Mouse (Mus musculus): Measurements from ENCODE around the gene Zfp113. TPM values are rescaled to one million over a fixed set of nuclear protein-coding genes. Genes with fewer than 3 reads are reported as not detected.
"Not testable (repeated sequence)": the region's sequence is repeated elsewhere in the genome, so short reads cannot be mapped to it uniquely, and the experiment has no call there.

The Zfp113 gene
- polyA plus RNA-seq, 1 experiment: 6.0 TPM

DNA sequence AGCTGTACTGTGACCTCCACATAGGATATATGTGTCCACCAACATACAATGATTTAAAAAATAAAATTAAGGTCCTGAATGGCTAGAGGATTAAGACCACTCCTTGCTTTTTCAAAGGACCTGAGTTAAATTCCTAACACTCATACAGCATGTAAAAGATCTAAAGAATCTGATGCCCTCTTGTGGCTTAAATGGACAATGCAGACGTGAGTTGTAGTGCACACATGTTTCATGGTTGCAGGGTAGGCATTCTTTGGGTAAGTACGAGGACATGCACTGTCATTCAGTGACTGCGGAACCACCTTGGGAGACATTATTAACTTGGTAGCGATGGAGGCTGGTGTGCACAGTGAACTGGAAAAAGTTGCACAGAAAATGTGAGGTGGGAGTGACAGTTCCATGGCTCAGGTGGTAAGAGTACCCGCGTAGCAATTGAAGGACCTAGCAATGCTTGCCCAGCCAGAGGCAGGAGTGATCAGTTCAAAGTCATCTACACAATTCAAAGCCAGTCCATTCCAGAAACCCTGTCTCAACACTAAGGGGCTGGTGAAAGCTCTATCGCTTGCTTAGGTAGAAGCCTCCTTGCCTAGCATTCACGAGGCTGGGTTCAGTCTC, 17.5 kb downstream of the Zfp113 start:
- DNase-seq (ENCODE audit: extremely low spot score in 1 of 2, low spot score in 1 of 2): peak in 1 of 2 experiments; percentile 64

DNA sequence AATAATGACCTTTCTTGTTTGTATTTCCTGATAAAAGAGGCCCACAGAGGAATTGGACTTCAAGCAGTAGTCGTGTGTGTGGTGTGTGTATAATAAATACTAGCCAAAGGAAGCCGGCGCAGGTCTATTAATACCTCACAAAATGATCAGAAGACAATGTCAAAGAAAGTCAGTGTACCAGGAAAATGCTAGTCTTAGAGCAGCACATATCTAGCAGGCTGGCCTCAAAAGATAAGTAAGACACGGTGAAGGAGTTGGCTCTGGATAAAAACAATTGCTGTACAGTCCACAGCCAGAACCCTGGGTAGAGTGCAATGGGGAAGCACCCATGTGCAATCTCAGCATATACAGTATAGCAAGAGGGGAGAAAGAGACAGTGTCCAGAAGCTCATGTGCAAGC, 18.3 kb downstream of the Zfp113 start:
- DNase-seq (ENCODE audit: extremely low spot score in 1 of 2, low spot score in 1 of 2): no peak

DNA sequence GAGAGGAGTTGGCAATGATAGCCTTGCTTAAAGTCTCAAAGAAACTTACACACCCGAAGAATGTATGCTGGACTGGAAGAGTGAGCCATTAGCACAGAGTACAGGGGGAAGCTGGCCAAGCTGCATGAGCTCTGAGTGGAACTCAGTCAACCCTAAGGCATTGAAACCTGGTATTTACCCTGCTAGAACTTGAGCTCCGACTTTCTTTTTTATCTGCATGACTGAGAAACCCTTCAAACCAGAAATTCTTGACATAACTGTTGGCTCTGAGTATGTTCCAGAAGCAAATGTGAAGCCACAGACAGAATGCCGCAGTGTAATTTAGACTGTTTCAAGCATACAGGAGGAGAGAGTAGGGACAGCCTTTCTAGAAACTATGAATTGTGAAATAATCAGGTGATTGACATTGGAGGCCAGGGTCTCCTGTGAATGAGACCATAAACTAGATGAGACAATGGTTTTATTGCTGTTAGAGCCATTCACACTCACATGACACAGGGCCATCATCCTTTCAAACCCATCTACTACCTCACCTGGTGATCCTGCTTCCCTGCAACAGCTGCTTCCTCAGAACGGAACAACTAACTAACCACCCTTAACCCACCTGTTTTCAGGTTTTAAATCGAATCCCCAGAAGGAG, 23.0 kb downstream of the Zfp113 start:
- DNase-seq (ENCODE audit: extremely low spot score in 1 of 2, low spot score in 1 of 2): no peak

DNA sequence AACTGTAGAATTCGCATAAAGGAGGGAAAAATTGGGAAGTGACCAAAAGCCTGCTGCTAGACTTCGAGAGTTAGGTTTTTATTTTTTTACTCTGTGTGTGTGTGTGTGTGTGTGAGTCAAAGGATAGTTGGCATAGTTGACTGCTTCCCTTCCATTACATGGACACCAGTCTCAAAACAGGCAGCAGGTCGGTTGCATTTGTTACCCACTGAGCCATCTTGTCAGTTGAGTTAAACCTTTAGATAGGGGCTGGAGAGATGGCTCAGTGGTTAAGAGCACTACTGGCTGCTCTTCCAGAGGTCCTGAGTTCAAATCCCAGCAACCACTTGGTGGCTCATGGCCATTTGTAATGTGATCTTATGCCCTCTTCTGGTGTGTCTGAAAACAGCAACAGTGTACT, 37.5 kb downstream of the Zfp113 start:
- no peak for DNase-seq (ENCODE audit: extremely low spot score in 1 of 2, low spot score in 1 of 2)

DNA sequence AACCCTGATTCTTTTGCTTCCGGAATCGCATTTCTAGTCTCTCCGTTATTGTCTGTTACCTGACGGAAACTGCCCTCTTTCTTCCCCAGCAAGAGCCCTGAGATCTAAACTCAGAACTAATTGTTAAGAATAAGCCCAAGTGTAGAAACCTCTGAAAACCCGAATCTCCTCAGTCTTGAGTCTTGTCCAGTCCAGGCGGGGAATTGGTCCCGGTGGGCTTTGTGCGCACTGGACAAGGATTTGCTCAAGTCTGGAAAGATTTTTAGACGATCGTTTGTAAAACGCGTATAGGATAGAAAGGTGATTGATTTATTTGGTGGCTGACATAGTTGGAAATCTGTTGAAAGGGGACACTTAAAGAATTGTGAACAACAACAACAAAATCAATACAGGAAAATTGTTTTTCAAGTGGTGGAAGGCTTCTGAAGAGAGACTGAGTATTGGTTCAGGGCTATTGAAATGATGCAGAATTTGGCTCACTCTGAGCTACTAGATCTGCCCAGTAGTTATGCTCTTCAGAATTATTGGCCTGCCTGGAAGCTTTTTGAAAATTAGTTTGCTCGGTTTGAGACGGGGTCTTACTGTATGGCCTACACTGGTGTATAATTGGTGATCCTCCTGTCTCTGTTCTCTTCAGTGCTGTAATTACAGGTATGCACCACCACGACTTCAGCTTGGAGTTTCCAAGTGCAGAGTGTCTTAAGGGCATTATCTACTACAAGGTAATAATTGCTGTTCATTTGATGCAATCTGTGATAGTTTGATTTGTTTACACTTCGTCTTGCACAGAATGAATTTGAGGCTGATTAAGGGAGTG, 38.1 kb downstream of the Zfp113 start:
- no peak for DNase-seq (ENCODE audit: extremely low spot score in 1 of 2, low spot score in 1 of 2)

DNA sequence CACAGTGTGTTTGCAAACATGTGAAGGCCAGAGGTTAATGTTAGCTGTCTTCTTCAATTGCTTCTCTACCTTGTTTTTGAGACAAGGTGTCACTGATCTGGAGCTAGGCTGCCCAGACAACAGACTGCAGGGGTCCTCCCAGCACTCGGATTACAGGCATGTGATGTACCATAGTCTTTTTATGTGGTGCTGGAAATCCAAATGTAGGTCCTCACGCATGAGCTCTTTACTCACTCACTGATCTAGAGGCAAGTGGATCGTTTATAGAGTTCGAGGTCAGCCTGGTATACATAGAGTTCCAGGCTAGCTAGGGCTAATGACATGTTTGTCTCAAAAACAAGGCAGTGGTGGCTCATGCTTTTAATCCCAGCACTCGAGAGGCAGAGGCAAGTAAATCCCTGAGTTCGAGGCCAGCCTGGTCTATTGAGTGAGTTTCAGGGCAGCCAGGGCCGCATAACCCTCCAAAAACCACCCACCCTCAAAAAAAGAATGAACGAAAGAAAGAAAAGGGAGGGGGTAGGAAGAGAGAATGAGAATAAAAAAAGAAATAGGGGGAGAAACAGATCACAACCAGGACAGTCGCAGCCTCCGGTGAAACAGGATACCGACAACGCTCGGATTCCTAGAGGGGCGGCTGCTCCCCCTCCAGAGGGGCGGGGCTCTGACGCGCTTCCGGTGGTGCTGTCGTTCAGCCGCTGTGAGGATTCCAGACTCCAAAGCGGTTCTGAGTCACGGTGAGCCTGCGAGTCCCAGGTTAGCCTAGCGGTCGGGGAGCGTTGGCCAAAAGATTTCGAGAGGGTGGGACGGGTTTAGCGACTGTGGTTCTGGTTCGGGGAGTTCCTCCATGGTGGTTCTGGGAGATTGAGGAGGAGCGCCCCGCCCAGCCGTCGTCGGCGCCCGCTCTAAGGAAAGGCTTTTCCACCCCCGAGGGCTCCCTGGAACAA, 39.0 kb downstream of the Zfp113 start, which contains the start of gene Zscan21:
Gene Zscan21 (plus strand): TSS at position 649 of the 944 bp plus-strand sequence.
- peak; percentile 76 to 86 for DNase-seq (ENCODE audit: extremely low spot score in 1 of 2, low spot score in 1 of 2)

DNA sequence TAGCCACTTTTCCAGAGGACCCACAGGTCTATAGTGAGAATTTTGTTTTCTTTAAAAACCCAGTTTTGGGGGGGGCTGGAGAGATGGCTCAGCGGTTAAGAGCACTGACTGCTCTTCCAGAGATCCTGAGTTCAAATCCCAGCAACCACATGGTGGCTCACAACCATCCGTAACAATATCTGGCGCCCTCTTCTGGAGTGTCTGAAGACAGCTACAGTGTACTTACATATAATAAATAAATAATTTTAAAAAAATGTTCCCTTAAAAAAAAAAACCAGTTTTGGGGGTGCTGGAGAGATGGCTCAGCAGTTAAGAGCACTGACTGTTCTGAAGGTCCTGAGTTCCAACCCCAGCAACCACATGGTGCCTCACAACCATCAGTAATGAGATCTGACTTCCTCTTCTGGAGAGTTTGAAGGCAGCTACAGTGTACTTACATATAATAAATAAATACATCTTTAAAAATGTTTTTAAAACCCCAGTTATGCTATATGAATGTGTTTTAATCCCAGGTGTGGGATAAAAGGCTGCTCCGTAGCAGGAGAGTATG, 45.6 kb downstream of the Zfp113 start:
- DNase-seq (ENCODE audit: extremely low spot score in 1 of 2, low spot score in 1 of 2): not testable (repeated sequence)

DNA sequence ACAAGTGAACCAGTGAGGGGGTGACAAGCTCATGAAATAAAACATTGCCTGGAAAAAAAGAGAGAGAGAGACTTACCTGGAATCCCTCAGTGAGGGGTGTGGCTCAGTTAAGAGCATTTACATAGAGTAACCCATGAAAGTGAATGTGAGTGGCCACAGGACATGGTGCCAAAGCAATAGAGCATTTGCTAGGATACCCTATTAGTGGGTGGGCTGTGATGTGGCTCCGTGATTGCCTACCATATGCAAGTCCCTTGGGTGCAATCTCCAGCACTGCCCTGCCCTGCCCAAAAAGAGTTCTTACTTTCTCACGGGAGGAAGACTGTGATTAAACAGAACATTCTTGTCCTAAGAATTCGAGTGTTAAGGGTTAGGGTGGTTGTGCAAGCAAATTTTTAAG, 48.4 kb downstream of the Zfp113 start:
- DNase-seq (ENCODE audit: extremely low spot score in 1 of 2, low spot score in 1 of 2): no peak

DNA sequence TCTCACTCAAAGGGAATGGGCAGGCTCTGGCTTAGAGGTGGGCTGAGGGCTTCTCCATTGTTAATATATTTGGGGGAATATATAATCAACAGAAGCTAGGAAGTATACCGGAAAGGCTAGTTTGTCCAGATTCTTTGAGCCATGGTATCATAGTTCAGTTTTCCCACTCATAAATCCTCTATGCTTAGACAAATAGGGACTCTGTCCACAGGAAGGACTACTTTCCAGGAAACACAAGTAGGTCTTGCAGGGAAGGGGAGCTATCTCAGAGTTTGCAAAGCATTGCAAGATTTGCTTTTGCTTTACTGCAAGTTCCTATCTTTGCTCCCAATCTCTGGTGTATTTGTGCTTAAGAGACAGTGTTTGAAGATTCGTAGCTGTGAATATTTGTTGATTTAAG, 50.6 kb downstream of the Zfp113 start:
- DNase-seq (ENCODE audit: extremely low spot score in 1 of 2, low spot score in 1 of 2): no peak

DNA sequence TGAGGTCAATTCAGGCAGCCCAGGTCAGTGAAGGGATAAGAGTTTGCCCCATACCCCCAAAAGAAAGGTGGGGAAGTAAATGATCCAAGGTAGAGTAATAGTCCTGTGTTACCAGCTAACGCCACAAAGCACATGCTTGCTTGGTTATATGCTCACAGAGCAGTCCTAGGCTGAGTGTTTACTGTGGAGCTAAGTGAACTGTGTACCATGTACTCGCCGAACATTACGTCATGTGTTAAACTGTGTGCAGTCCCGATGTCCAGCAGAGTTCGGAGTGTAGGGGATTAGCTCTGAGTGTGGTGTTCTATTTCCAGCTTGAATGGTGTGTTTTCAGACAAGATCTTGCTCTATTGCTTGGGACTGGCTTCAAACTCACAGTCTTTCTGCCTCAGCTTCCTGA, 61.1 kb downstream of the Zfp113 start:
- no peak for DNase-seq (ENCODE audit: extremely low spot score in 1 of 2, low spot score in 1 of 2)

DNA sequence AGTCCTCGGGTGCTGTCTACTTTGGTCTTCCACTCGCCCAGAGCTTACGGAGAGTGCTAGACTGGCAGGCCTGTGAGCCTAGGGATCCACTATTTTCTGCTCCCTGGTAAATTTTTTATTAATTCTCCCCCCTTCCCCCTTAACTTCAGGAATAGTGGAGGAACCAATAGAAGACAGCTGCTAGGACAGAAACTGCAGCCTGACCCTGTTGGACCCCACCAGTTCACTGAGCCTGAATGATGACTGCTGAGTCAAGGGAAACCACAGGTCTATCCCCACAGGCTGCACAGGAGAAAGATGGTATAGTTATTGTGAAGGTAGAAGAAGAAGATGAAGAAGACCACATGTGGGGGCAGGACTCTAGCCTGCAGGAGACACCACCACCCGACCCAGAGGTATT, 62.8 kb downstream of the Zfp113 start:
- DNase-seq (ENCODE audit: extremely low spot score in 1 of 2, low spot score in 1 of 2): no peak

DNA sequence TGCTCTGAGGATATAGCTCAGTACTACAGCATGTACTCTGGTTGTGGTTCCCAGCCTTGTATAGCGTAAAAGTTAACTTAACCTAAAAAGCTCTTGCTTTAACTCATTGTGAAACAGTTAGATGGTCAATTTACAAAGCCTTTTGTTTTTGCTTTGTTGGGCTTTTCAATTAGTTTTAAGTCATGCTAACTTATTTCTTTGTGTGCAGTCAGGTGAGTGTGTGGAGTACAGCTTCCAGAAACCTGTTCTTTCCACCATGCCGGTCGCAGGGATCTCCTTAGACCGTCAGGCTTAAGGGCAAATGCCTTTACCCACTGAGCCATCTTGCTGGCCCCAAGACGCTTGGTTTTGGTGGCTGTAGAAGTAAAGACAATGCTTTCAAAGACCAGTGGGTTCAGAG, 64.8 kb downstream of the Zfp113 start:
- DNase-seq (ENCODE audit: extremely low spot score in 1 of 2, low spot score in 1 of 2): no peak

DNA sequence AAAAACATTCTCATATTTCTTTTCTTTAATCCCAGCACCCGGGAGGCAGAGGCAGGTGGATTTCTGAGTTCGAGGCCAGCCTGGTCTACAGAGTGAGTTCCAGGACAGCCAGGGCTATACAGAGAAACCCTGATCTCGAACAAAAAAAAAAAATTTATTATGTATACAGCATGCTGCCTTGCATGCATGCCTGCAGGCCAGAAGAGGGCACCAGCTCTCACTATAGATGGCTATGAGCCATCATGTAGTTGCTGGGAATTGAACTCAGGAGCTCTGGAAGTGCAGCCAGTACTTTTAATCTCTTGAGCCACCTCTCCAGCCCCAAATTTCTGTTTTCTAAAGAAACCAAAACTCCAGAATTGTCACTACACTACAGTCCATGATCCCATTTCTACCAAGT, 65.3 kb downstream of the Zfp113 start:
- no peak for DNase-seq (ENCODE audit: extremely low spot score in 1 of 2, low spot score in 1 of 2)

Other genes with a start within 250 kb of the Zfp113 start
- gene Cyp3a13, start 234.1 kb downstream of the Zfp113 start, polyA plus RNA-seq (2012; rRNA removed): 0.97 and 1.2 TPM in 2 replicates
- 33.9 and 34.0 TPM in 2 replicates for gene Gjc3, start 192.6 kb downstream of the Zfp113 start, polyA plus RNA-seq (2012; rRNA removed)
- 0.36 and 0.54 TPM in 2 replicates for gene Azgp1, start 174.2 kb downstream of the Zfp113 start, polyA plus RNA-seq (2012; rRNA removed)
- gene Smok3a, start 134.5 kb downstream of the Zfp113 start, polyA plus RNA-seq (2012; rRNA removed): not detected in 2 replicates
- gene Smok3b, start 134.3 kb downstream of the Zfp113 start, polyA plus RNA-seq (2012; rRNA removed): not detected in 2 replicates
- gene Smok3c, start 102.5 kb downstream of the Zfp113 start, polyA plus RNA-seq (2012; rRNA removed): not detected in 2 replicates
- 14.8 and 16.3 TPM in 2 replicates for gene Zkscan1, start 70.7 kb downstream of the Zfp113 start, polyA plus RNA-seq (2012; rRNA removed)
- 18.0 and 21.2 TPM in 2 replicates for gene Zscan21, start 38.8 kb downstream of the Zfp113 start, polyA plus RNA-seq (2012; rRNA removed)
- 126 and 149 TPM in 2 replicates for gene Cops6, start 5.3 kb upstream of the Zfp113 start, polyA plus RNA-seq (2012; rRNA removed)
- gene Ap4m1, start 16.3 kb upstream of the Zfp113 start, polyA plus RNA-seq (2012; rRNA removed): 26.1 and 29.6 TPM in 2 replicates
- gene Mcm7, start 16.7 kb upstream of the Zfp113 start, polyA plus RNA-seq (2012; rRNA removed): 28.7 and 30.1 TPM in 2 replicates
- gene Taf6, start 31.7 kb upstream of the Zfp113 start, polyA plus RNA-seq (2012; rRNA removed): 56.8 and 58.4 TPM in 2 replicates
- 16.0 and 16.1 TPM in 2 replicates for gene Cnpy4, start 31.7 kb upstream of the Zfp113 start, polyA plus RNA-seq (2012; rRNA removed)
- 7.2 and 7.5 TPM in 2 replicates for gene Mblac1, start 38.6 kb upstream of the Zfp113 start, polyA plus RNA-seq (2012; rRNA removed)
- not detected in 2 replicates for gene Nxpe5, start 70.2 kb upstream of the Zfp113 start, polyA plus RNA-seq (2012; rRNA removed)
- 155 and 158 TPM in 2 replicates for gene Lamtor4, start 99.7 kb upstream of the Zfp113 start, polyA plus RNA-seq (2012; rRNA removed)
- 88.8 TPM in 2 replicates for gene BC037034, start 108.3 kb upstream of the Zfp113 start, polyA plus RNA-seq (2012; rRNA removed)
- 3.4 and 4.1 TPM in 2 replicates for gene Gal3st4, start 117.1 kb upstream of the Zfp113 start, polyA plus RNA-seq (2012; rRNA removed)
- 0.14 TPM in 1 of 2 replicates, not detected in the other for gene Gm43720, start 124.2 kb upstream of the Zfp113 start, polyA plus RNA-seq (2012; rRNA removed)
- 10.9 and 11.3 TPM in 2 replicates for gene Gpc2, start 124.3 kb upstream of the Zfp113 start, polyA plus RNA-seq (2012; rRNA removed)
- gene Stag3, start 124.5 kb upstream of the Zfp113 start, polyA plus RNA-seq (2012; rRNA removed): 5.2 and 5.3 TPM in 2 replicates
- 0.14 and 0.19 TPM in 2 replicates for gene Pvrig, start 186.2 kb upstream of the Zfp113 start, polyA plus RNA-seq (2012; rRNA removed)